Mouse (Mus musculus) ES-Bruce4 (cell line): ENCODE data around the gene Ttc33.

Experiments used
- CTCF ChIP-seq: IDR thresholded peaks from one replicate; pipeline ENCODE4 v1.8.1; 2011; ENCODE audit warnings: low read depth, low read length
- EP300 ChIP-seq: IDR thresholded peaks from 2 replicates; pipeline ENCODE4 v1.6.1; 2011; ENCODE audit warnings: low read depth, low read length; ENCODE audit not compliant: insufficient read depth

DNA sequence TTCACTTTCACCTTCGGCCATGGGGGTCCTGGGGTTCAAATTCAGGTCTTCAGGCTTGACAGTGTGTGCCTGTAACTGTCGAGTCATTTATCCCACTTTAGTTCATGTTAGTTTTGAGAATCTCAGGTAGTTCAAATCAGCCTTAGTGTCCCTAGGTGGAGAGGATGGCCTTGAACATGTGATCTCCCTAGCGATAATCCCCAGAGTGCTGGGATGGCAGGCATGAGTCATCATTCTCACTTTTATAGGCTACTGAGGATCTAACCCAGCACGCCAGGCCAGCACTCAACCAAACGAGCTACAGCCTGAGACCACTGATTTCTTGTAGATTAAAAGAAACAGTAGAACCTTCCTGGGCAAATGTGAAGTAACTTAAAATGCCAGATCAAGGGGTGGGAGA, 43.3 kb upstream of the Ttc33 start:
- TF ChIP-seq EP300 = no peak
- TF ChIP-seq CTCF = no peak
